10 mouse cellular contexts compared by ENCODE assay signal in the genomic region with DNA sequence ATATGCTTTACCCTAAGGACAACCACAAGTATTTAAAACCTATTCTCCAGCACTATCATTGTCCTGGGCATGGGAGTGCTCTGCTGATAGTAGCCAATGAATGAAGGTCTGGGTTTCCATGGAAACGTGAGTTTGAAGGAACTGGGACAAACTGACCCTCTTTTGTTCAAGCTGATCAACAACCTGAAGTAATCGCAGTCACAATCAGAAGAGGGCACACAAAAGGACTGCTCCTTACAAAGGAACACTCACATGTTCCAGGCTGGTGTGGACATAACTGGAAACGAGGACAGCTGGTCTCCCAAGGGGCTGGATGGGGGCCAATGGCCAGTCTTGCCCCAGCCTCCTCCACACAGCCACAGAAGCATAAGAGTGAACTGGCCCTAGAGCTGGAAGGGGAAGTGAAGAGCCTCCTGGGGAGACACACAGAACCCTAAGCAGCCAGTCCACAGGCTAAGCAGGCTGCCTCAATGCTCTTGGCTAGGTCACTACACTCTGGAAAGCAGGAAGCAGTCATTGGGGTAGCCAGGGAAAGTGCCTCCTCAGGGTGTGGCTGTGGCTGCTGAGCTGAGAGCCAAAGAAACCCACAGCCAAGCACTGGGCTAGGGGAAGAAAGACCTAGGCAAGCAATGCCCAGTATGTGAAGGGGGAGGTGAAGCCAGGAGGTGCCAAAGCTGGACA. TPM values are rescaled to one million over a fixed set of nuclear protein-coding genes. Genes with fewer than 3 reads are reported as not detected.
DNase-seq lines count a peak whose midpoint lies in the region; ATAC-seq lines count a peak whose summit lies in the region.
"Had no signal": no experiment of that assay in that cellular context is flagged by ENCODE, and none has a peak within 500 bp of the region (broad histone marks: within the 10 kb centered on the region; RNA-seq: fewer than 3 reads in every experiment).

No protein-coding gene starts in this region.

- no peak overlapping the region for H3K9ac ChIP-seq in hindbrain, embryonic 15.5 days
- no peak overlapping the region for H3K9ac ChIP-seq in stomach, embryonic 14.5 days (replicated peaks; ENCODE audit: low read depth, low read length)
- no peak overlapping the region for H3K9ac ChIP-seq in liver, embryonic 11.5 days (ENCODE audit: low read depth, low read length)

- H3K4me3 ChIP-seq in hindbrain, embryonic 15.5 days = no peak overlapping the region
- H3K4me3 ChIP-seq in stomach, embryonic 14.5 days (ENCODE audit: low read depth, low read length) = no peak overlapping the region
- no peak overlapping the region for H3K4me3 ChIP-seq in liver, embryonic 11.5 days (ENCODE audit: low read depth, low read length)

- peak; percentile 75 for ATAC-seq in hindbrain, embryonic 15.5 days (ENCODE audit: low FRiP score, low read depth)
- ATAC-seq in stomach, embryonic 14.5 days (ENCODE audit: insufficient number of reproducible peaks, insufficient read depth, low FRiP score, low read depth) = 0 out of 2 replicates have a peak, but pooled peaks have one; percentile 23
- no peak for ATAC-seq in liver, embryonic 11.5 days (replicated peaks; ENCODE audit: low FRiP score)

- intact Hi-C loops in gastrocnemius, postnatal 14 days (cut with DNase I; ENCODE audit: low total_unique reads) = no loop called here

- H3K27me3 ChIP-seq in hindbrain, embryonic 15.5 days = no peaks in the 10 kb centered on the region
- H3K27me3 ChIP-seq in stomach, embryonic 14.5 days (ENCODE audit: control insufficient read depth, insufficient read depth, low read length) = no peaks in the 10 kb centered on the region
- no peaks in the 10 kb centered on the region for H3K27me3 ChIP-seq in liver, embryonic 11.5 days (replicated peaks; ENCODE audit: control insufficient read depth, insufficient read depth, low read length)
- H3K27me3 ChIP-seq: CH12.LX had no signal

- peak; percentile 20 for DNase-seq in layer of hippocampus, adult 11-12 months (ENCODE audit: low spot score)
- no peak for DNase-seq in layer of hippocampus, adult 9-10 months (ENCODE audit: low spot score)
- DNase-seq in cerebellum, postnatal 10 days = peak; percentile 57 to 72
- DNase-seq in gastrocnemius, postnatal 14 days = peak; percentile 61
- DNase-seq in lung, postnatal 14 days = peak; percentile 76
- DNase-seq in liver, embryonic 11.5 days (ENCODE audit: low spot score) = no peak

- peak overlapping the region; percentile 59 for H3K27ac ChIP-seq in hindbrain, embryonic 15.5 days (replicated peaks)
- H3K27ac ChIP-seq in stomach, embryonic 14.5 days (ENCODE audit: low read length) = no peak overlapping the region; the same call in 1 of the 2 replicates
- H3K27ac ChIP-seq in liver, embryonic 11.5 days (ENCODE audit: low read depth, low read length) = no peak overlapping the region; the same call in 1 of the 2 replicates

- H3K9me3 ChIP-seq in hindbrain, embryonic 15.5 days = peaks cover 3% of the 10 kb centered on the region; the same call in 1 of the 2 replicates
- no peaks in the 10 kb centered on the region for H3K9me3 ChIP-seq in stomach, embryonic 14.5 days (ENCODE audit: control insufficient read depth, low read depth, low read length)
- no peaks in the 10 kb centered on the region for H3K9me3 ChIP-seq in liver, embryonic 11.5 days (ENCODE audit: control insufficient read depth, low read length)

- 13% methylated on average over 3 of the region's 3 CpGs for WGBS in hindbrain, embryonic 15.5 days
- 52% methylated on average over 3 of the region's 3 CpGs for whole genome bisulfite sequencing in stomach, embryonic 14.5 days
- WGBS in liver, embryonic 11.5 days = 52% methylated on average over 3 of the region's 3 CpGs

- H3K4me2 ChIP-seq in hindbrain, embryonic 15.5 days = no peak overlapping the region
- H3K4me2 ChIP-seq in stomach, embryonic 14.5 days (replicated peaks; ENCODE audit: low read depth, low read length) = no peak overlapping the region
- H3K4me2 ChIP-seq in liver, embryonic 11.5 days = no peak overlapping the region

- peaks cover 13% of the 10 kb centered on the region for H3K4me1 ChIP-seq in hindbrain, embryonic 15.5 days (replicated peaks)
- peaks cover 7% of the 10 kb centered on the region for H3K4me1 ChIP-seq in stomach, embryonic 14.5 days (ENCODE audit: control insufficient read depth, insufficient read depth, low read length)
- peaks cover 6% of the 10 kb centered on the region; the same call in 1 of the 2 replicates for H3K4me1 ChIP-seq in liver, embryonic 11.5 days (replicated peaks; ENCODE audit: control insufficient read depth, insufficient read depth, low read length)

- H3K36me3 ChIP-seq in hindbrain, embryonic 15.5 days = no peaks in the 10 kb centered on the region
- no peaks in the 10 kb centered on the region for H3K36me3 ChIP-seq in stomach, embryonic 14.5 days (ENCODE audit: control insufficient read depth, insufficient read depth, low read length)
- H3K36me3 ChIP-seq in liver, embryonic 11.5 days (ENCODE audit: control insufficient read depth, insufficient read depth, low read length) = no peaks in the 10 kb centered on the region

RNA-seq across cellular contexts. Expression of gene Fam189a2, which starts 14.0 kb away (rescaled TPM):
- 10 to 100 TPM; 22.3 to 25.9 TPM for total RNA-seq in gastrocnemius, postnatal 14 days (2021)
- polyA plus RNA-seq in hindbrain, embryonic 15.5 days (2015; fragmentation: Nextera tagmentation; extraction: Ambion mirVana) = 2.1 and 2.4 TPM in 2 replicates
- 0.62 and 0.73 TPM in 2 replicates for polyA plus RNA-seq in stomach, embryonic 14.5 days (2014; fragmentation: Nextera tagmentation; extraction: Ambion mirVana)
- 0.13 and 0.19 TPM in 2 replicates for polyA plus RNA-seq in liver, embryonic 11.5 days (2014; fragmentation: Nextera tagmentation; extraction: Ambion mirVana)
- total RNA-seq: CH12.LX; neutrophil, adult 5-6 weeks had no signal

Comparison
In these comparisons a context has a peak if more than half of its experiments do, and no peak if none do; other contexts are left out.
1. DNase-seq: peak in layer of hippocampus, adult 11-12 months (single experiment), cerebellum, postnatal 10 days (2 of 2), gastrocnemius, postnatal 14 days (single experiment) and lung, postnatal 14 days (single experiment); none in layer of hippocampus, adult 9-10 months (single experiment) and liver, embryonic 11.5 days (single experiment).